Mouse (Mus musculus): Measurements from ENCODE around the gene Gipr. TPM values are rescaled to one million over a fixed set of nuclear protein-coding genes. Genes with fewer than 3 reads are reported as not detected.

The Gipr gene
- total RNA-seq, 2 experiments from 2014 or later: 1.8 to 1.9 TPM

DNA sequence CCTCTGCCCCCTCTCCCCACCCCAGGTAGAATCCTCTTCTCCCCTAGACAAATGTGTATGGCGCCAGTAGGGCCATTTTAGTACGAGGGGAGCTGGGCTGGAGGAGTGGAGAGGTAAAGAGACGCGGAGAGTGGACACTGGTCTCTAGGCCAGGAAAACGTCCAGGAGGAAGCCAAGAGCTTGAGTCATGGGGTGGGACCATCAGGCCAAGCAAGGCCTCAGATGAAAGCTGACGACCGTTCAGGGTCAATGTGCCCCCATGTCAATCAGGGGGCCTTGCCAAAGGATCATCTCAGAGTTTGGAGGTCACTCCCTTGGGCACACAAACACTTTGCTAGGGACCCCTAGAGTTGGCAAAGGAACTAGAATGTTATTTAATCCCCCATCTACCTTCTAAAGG lies 11.3 kb upstream of the Gipr start:
- intact Hi-C loops (cut with DNase I): loop anchor here (5.0 kb wide), 1 partner anchor 125 kb away; no protein-coding TSS in a partner anchor
- peak overlapping the region; percentile 70 for H3K4me3 ChIP-seq
- TF ChIP-seq CTCF (IDR thresholded peaks at IDR 0.05): no peak
- DNase-seq (ENCODE audit: extremely low spot score in 1 of 2, low spot score in 2 of 2): no peak
- peak overlapping the region; percentile 98 for H3K27ac ChIP-seq

- Histone ChIP-seq H3K4me3 (peak overlapping the region; percentile 70), H3K27ac (peak overlapping the region; percentile 98)
- TF ChIP-seq CTCF (IDR thresholded peaks at IDR 0.05): no peak
- intact Hi-C loops (cut with DNase I): loop anchor here (5.0 kb wide), 1 partner anchor 126 kb away; no protein-coding TSS in a partner anchor
- DNase-seq (ENCODE audit: extremely low spot score in 1 of 2, low spot score in 2 of 2): no peak
Measured at GRCm38 (mm10) chr7:19176516-19176947, 10.6 kb upstream of the Gipr start.

DNA sequence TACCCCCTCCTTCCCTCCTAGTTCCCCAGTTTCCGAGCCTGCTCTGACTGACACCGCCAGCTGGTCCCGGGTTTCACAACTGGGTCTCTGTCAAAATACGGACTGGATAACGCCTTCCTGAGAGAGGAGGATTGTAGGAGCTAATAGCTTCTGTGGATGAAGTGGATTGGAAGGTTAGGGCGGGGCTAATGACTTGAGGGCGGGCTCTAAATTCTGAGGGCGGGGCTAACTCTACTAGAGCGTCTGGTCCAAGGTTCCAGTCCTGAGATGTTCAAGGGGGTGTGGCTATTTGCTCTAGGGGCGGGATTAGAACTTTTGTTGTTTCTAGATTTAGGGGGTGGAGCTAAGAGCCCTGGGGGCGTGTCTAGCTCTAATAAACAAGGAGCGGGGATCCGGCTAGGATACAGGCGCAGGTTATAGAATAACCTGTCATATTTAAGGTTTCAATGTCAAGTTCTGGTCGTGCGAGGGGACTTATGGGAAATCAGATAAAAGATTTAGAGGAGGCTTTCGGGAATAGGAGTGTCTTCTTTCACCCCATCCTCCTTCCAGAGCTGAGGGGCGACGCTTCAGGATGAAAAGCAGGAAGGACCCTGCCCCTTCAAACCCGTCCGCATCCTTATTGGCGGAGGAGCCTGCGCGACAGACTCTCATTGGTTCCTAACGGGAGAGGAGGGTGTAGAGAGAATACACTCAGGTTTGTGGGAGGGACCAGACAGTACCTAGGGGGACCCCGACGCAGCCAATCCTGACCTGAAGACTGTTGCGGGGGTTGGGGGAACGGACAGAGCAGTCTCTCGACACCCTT lies 10.0 kb upstream of the Gipr start, which contains the start of gene Eml2:
Gene Eml2 (plus strand): TSS at position 714 of the 808 bp plus-strand sequence.
- H3K4me3 ChIP-seq: peak within 1 kb of the TSS; percentile 70
- H3K27ac ChIP-seq: peak within 1 kb of the TSS; percentile 98
- DNase-seq (ENCODE audit: extremely low spot score in 1 of 2, low spot score in 2 of 2): peak; percentile 78 to 82
- intact Hi-C loops (cut with DNase I): loop anchor here (5.0 kb wide), 1 partner anchor 126 kb away; no protein-coding TSS in a partner anchor
- no peak for TF ChIP-seq CTCF (IDR thresholded peaks at IDR 0.05)

DNA sequence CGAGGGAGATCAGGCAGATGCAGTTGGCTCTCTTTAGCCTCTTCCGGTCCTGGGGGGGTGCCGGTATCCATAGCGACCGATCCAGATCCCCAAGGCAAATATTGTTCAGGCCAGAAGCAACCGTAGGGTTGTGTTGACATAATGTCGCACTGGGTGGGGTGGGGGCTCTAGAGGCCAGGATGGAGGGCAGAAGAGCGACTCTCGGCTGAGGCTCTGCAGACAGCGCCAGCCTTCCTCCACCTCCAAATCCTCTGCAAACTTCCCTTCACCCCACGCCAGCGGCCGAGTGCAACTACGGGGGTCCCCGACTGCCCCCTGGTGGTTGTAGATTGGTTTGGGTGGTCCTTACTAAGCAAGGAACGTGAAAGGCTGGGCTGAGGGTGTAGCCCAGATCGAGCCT lies 6.9 kb upstream of the Gipr start:
- Histone ChIP-seq H3K27ac (peak overlapping the region; percentile 56; the same call in 1 of the 2 replicates), H3K4me3 (peak overlapping the region; percentile 39)
- DNase-seq (ENCODE audit: extremely low spot score in 1 of 2, low spot score in 2 of 2): peak; percentile 84 to 86
- TF ChIP-seq CTCF (IDR thresholded peaks at IDR 0.05): peak; percentile 85
- intact Hi-C loops (cut with DNase I): loop anchor here (1.0 kb wide), 1 partner anchor 16 kb away; no protein-coding TSS in a partner anchor

DNA sequence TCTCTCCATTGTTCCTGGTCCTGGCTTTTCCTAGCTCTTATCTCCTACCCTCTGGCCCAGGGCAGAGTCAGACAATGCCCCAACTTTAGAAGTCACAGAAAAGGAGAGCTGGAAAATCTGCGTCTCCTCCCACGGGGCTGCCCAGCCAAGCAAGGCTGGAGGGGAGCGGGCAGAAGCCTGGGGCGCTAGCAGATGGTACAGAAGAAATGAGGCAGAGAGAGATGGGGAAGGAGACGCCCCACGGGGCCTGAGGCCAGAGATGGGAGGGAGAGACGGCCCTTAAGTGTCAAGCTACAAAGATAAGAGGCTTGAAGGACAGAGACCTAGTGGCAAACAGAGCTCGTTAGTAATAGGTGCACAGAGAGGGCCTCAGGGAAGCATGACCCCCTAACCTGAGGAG lies 5.9 kb upstream of the Gipr start:
- DNase-seq (ENCODE audit: extremely low spot score in 1 of 2, low spot score in 2 of 2): no peak
- intact Hi-C loops (cut with DNase I): no loop called here
- Histone ChIP-seq H3K4me3 (no peak overlapping the region), H3K27ac (peak overlapping the region; percentile 56)
- no peak for TF ChIP-seq CTCF (IDR thresholded peaks at IDR 0.05)

GRCm38 (mm10) chr7:19170142-19170541 lies 4.2 kb upstream of the Gipr start:
- DNase-seq (ENCODE audit: extremely low spot score in 1 of 2, low spot score in 2 of 2): no peak
- intact Hi-C loops (cut with DNase I): no loop called here
- TF ChIP-seq CTCF (IDR thresholded peaks at IDR 0.05): no peak
- no peak overlapping the region for H3K4me3 ChIP-seq
- peak overlapping the region; percentile 54 for H3K27ac ChIP-seq

GRCm38 (mm10) chr7:19169506-19169905 lies 3.6 kb upstream of the Gipr start:
- no peak for DNase-seq (ENCODE audit: extremely low spot score in 1 of 2, low spot score in 2 of 2)
- Histone ChIP-seq H3K27ac (peak overlapping the region; percentile 54; the same call in 1 of the 2 replicates), H3K4me3 (no peak overlapping the region)
- intact Hi-C loops (cut with DNase I): no loop called here
- no peak for TF ChIP-seq CTCF (IDR thresholded peaks at IDR 0.05)

DNA sequence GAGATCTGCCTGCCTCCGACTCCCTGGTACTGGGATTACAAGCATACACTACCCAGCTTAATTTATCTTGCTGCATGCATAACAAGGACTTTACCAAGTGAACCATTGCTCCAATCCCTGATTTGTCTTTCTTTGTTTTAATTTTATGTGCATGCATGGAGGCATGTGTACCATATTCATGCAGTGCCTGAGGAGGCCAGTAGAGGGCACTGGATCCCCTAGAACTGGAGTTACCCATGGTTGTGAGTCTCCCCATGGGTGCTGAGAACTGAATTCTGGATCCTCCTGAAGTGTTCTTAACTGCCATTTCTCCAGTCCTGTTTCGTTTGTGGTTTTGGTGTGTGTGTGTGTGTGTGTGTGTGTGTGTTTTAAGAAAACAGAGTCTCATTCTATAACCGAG lies 1.1 kb upstream of the Gipr start:
- Histone ChIP-seq H3K27ac (no peak overlapping the region), H3K4me3 (no peak overlapping the region)
- intact Hi-C loops (cut with DNase I): no loop called here
- no peak; the same call in 1 of the 2 replicates for TF ChIP-seq CTCF (IDR thresholded peaks at IDR 0.05)
- no peak for DNase-seq (ENCODE audit: extremely low spot score in 1 of 2, low spot score in 2 of 2)

DNA sequence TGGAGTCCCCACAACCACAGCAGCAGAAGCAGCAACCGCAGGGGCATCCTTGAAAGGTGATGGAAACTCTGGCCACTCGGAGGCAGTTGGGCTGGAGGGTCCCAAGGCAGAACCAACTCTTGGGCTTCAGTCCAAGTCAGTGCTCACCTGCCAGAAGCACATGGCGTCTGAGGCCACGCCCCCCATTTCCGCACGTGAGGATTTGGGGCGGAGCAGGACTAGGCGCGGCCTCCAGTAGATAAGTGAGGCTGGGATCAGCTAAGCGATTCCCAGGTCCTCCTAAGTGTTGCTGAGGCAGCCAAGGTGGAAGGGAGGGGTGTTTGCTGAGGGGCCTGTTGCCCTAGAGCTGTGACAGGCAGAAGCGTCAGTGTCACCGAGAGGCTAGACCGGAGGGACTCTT lies 949 bp downstream of the Gipr start:
- intact Hi-C loops (cut with DNase I): no loop called here
- Histone ChIP-seq H3K27ac (no peak overlapping the region), H3K4me3 (no peak overlapping the region)
- DNase-seq (ENCODE audit: extremely low spot score in 1 of 2, low spot score in 2 of 2): no peak
- TF ChIP-seq CTCF (IDR thresholded peaks at IDR 0.05): no peak

- DNase-seq (ENCODE audit: extremely low spot score in 1 of 2, low spot score in 2 of 2): no peak
Measured at GRCm38 (mm10) chr7:19164189-19164588, 1.7 kb downstream of the Gipr start.

GRCm38 (mm10) chr7:19163752-19164151 lies 2.2 kb downstream of the Gipr start:
- Histone ChIP-seq H3K4me3 (no peak overlapping the region), H3K27ac (no peak overlapping the region)
- TF ChIP-seq CTCF (IDR thresholded peaks at IDR 0.05): no peak
- intact Hi-C loops (cut with DNase I): no loop called here
- DNase-seq (ENCODE audit: extremely low spot score in 1 of 2, low spot score in 2 of 2): no peak

More at GRCm38 (mm10) chr7:19164189-19164588, 1.7 kb downstream of the Gipr start:
- intact Hi-C loops (cut with DNase I): no loop called here
- no peak overlapping the region for H3K27ac ChIP-seq
- TF ChIP-seq CTCF (IDR thresholded peaks at IDR 0.05): no peak
- H3K4me3 ChIP-seq: no peak overlapping the region

- intact Hi-C loops (cut with DNase I): no loop called here
- no peak for DNase-seq (ENCODE audit: extremely low spot score in 1 of 2, low spot score in 2 of 2)
- Histone ChIP-seq H3K4me3 (no peak overlapping the region), H3K27ac (no peak overlapping the region)
- TF ChIP-seq CTCF (IDR thresholded peaks at IDR 0.05): no peak
Measured at GRCm38 (mm10) chr7:19162928-19163327, 3.0 kb downstream of the Gipr start.

Data from left cerebral cortex, adult 2 months (tissue).